Mouse (Mus musculus) brain, embryonic 14.5 days (tissue): ENCODE results near the gene Tollip.

ENCODE experiments used
- CTCF ChIP-seq: fragments of 200-500 bp; IDR thresholded peaks from 2 replicates; pipeline ENCODE4 v1.5.1; 2012; ENCODE audit warnings: inconsistent platforms, mild to moderate bottlenecking, moderate library complexity, borderline replicate concordance; ENCODE audit not compliant: insufficient read depth, insufficient read length; ENCODE audit errors: extremely low read depth
- POLR2A ChIP-seq: fragments of 200-500 bp; IDR thresholded peaks from 2 replicates; pipeline ENCODE4 v1.6.1; 2012; ENCODE audit warnings: mild to moderate bottlenecking, inconsistent platforms, borderline replicate concordance; ENCODE audit not compliant: poor library complexity, insufficient read depth, insufficient read length, severe bottlenecking; ENCODE audit errors: extremely low read depth

DNA sequence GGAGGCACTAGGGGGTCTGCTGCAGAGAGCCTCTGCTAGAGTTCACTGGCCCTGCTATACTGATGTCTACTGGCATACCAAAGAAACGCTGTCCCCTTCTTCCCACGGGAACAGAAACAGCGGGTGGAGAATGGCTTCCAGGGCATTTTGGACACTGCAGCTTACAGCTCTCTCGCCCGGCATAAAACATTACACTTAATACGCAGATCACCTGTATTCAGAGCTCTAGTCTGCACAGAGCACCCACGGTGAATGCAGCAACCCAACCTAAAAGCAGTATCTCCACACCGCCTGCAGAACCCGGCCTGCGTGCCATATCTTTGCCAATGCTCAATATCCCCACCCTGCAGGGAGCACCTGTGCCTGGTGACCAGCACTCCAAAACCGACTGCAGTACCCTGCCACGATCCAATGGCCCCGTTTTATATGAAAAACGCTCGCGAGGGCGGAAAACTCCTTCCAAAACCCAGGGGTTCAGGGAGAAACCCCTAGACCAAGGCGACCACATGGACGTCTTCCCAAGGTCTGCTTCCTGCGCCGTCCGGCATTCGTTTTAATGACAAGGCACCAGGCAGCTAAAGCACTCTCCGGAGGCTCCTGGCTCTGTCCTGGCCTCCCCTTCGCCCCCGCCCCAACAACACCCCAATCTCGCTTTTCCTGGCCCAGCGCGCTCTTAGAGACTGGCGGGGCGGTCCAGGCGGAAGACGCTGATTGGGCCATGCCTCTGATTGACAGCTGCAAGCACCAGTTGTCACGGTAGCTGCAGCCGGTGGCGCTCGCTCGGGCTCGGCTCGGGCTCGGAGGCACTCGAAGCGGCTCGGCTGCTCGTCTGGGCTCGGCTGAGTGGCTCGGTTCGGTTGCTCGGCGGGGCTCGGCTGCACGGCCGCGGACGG is 30.8 kb upstream of the Tollip start, which contains the start of gene Brsk2:
- no peak for TF ChIP-seq CTCF
- TF ChIP-seq POLR2A: peak; percentile 53
